16 mouse cellular contexts compared by ENCODE assay signal in genomic region chr17:29711745-29712431, GRCm38 (mm10). TPM values are rescaled to one million over a fixed set of nuclear protein-coding genes. Genes with fewer than 3 reads are reported as not detected.
DNase-seq lines count a peak whose midpoint lies in the region; ATAC-seq and TF ChIP-seq lines count a peak whose summit lies in the region.
"Had no signal": no experiment of that assay in that cellular context is flagged by ENCODE, and none has a peak within 500 bp of the region (broad histone marks: within the 10 kb centered on the region; RNA-seq: fewer than 3 reads in every experiment).

No protein-coding gene starts in this region.

- H3K27ac ChIP-seq in heart, embryonic 14.5 days (replicated peaks in 1 of 2; ENCODE audit: control insufficient read depth in 1 of 2, insufficient read depth in 1 of 2, low read depth in 2 of 2, low read length in 2 of 2) = peak overlapping the region in 1 of 2 experiments; percentile 39; a peak in 1 of 4 replicates
- no peak overlapping the region for H3K27ac ChIP-seq in heart, embryonic 11.5 days (ENCODE audit: low read depth, low read length)
- H3K27ac ChIP-seq in midbrain, embryonic 13.5 days = peak overlapping the region; percentile 49; the same call in 1 of the 2 replicates
- no peak overlapping the region for H3K27ac ChIP-seq in midbrain, embryonic 10.5 days (replicated peaks)
- peak overlapping the region; percentile 70; the same call in 1 of the 2 replicates for H3K27ac ChIP-seq in hindbrain, postnatal 0 days
- 0 out of 2 replicates have a peak overlapping the region, but pooled peaks have one; percentile 37 for H3K27ac ChIP-seq in neural tube, embryonic 15.5 days (replicated peaks)
- H3K27ac ChIP-seq: left cerebral cortex, adult 2 months; liver, embryonic 15.5 days; macrophage; neural tube, embryonic 12.5 days had no signal

- H3K4me2 ChIP-seq in heart, embryonic 14.5 days (ENCODE audit: low read length) = no peak overlapping the region
- no peak overlapping the region for H3K4me2 ChIP-seq in heart, embryonic 11.5 days
- no peak overlapping the region for H3K4me2 ChIP-seq in midbrain, embryonic 13.5 days (replicated peaks)
- H3K4me2 ChIP-seq in hindbrain, postnatal 0 days (ENCODE audit: low read depth, low read length) = no peak overlapping the region
- no peak overlapping the region for H3K4me2 ChIP-seq in neural tube, embryonic 15.5 days
- H3K4me2 ChIP-seq: liver, embryonic 15.5 days; neural tube, embryonic 12.5 days had no signal

- no peak overlapping the region for H3K4me3 ChIP-seq in heart, embryonic 14.5 days (ENCODE audit: control insufficient read depth in 1 of 2, insufficient read depth in 1 of 2, low read depth in 1 of 2, low read length in 2 of 2)
- no peak overlapping the region for H3K4me3 ChIP-seq in heart, embryonic 11.5 days (ENCODE audit: low read depth, low read length)
- no peak overlapping the region for H3K4me3 ChIP-seq in midbrain, embryonic 13.5 days (replicated peaks)
- H3K4me3 ChIP-seq in midbrain, embryonic 10.5 days = no peak overlapping the region
- H3K4me3 ChIP-seq in hindbrain, postnatal 0 days (ENCODE audit: low read length) = no peak overlapping the region
- no peak overlapping the region for H3K4me3 ChIP-seq in neural tube, embryonic 15.5 days (replicated peaks)
- H3K4me3 ChIP-seq: erythroblast, embryonic 14.5 days; left cerebral cortex, adult 2 months; liver, embryonic 15.5 days; neural tube, embryonic 12.5 days had no signal

- peaks cover 39 to 49% of the 10 kb centered on the region in 2 experiments for H3K4me1 ChIP-seq in heart, embryonic 14.5 days (ENCODE audit: control insufficient read depth in 2 of 2, insufficient read depth in 2 of 2, low read length in 2 of 2)
- peaks cover 52% of the 10 kb centered on the region for H3K4me1 ChIP-seq in heart, embryonic 11.5 days (ENCODE audit: control insufficient read depth, insufficient read depth, low read length)
- peaks cover 75% of the 10 kb centered on the region for H3K4me1 ChIP-seq in midbrain, embryonic 13.5 days (replicated peaks)
- peaks cover 54% of the 10 kb centered on the region for H3K4me1 ChIP-seq in midbrain, embryonic 10.5 days
- peaks cover 36% of the 10 kb centered on the region for H3K4me1 ChIP-seq in hindbrain, postnatal 0 days (ENCODE audit: insufficient read depth, low read length)
- peaks cover 68% of the 10 kb centered on the region for H3K4me1 ChIP-seq in neural tube, embryonic 15.5 days

- no peaks in the 10 kb centered on the region for H3K27me3 ChIP-seq in heart, embryonic 14.5 days (ENCODE audit: control insufficient read depth, insufficient read depth, low read length)
- no peaks in the 10 kb centered on the region for H3K27me3 ChIP-seq in heart, embryonic 11.5 days (ENCODE audit: control insufficient read depth, insufficient read depth, low read length)
- no peaks in the 10 kb centered on the region for H3K27me3 ChIP-seq in midbrain, embryonic 13.5 days
- H3K27me3 ChIP-seq in midbrain, embryonic 10.5 days (ENCODE audit: low read depth, poor library complexity, severe bottlenecking) = no peaks in the 10 kb centered on the region
- no peaks in the 10 kb centered on the region for H3K27me3 ChIP-seq in hindbrain, postnatal 0 days (ENCODE audit: insufficient read depth, low read length)
- H3K27me3 ChIP-seq in neural tube, embryonic 15.5 days (replicated peaks) = no peaks in the 10 kb centered on the region
- H3K27me3 ChIP-seq: liver, embryonic 15.5 days; neural tube, embryonic 12.5 days; Patski had no signal

- no peak for DNase-seq in midbrain, embryonic 10.5 days (ENCODE audit: low spot score)
- no peak for DNase-seq in hindbrain, postnatal 0 days (ENCODE audit: low spot score)
- DNase-seq in spleen, postnatal 4 days (ENCODE audit: low spot score in 2 of 2) = no peak
- no peak for DNase-seq in thymus, postnatal 10 days (ENCODE audit: low spot score in 2 of 2)
- DNase-seq: gastrocnemius, postnatal 36 days had no signal

- 52% methylated on average over 8 of the region's 8 CpGs for WGBS in heart, embryonic 14.5 days
- 62% methylated on average over 8 of the region's 8 CpGs for WGBS in heart, embryonic 11.5 days (ENCODE audit: insufficient replicate concordance)
- 78% methylated on average over 8 of the region's 8 CpGs for WGBS in midbrain, embryonic 13.5 days
- 85% methylated on average over 8 of the region's 8 CpGs for WGBS in midbrain, embryonic 10.5 days
- 52% methylated on average over 8 of the region's 8 CpGs for WGBS in hindbrain, postnatal 0 days
- WGBS in neural tube, embryonic 15.5 days = 64% methylated on average over 8 of the region's 8 CpGs

- no peak for TF ChIP-seq CTCF in hindbrain, postnatal 0 days (IDR thresholded peaks at IDR 0.05; ENCODE audit: low read depth)

- no peaks in the 10 kb centered on the region; the same call in 1 of the 2 replicates for H3K36me3 ChIP-seq in heart, embryonic 14.5 days (ENCODE audit: control insufficient read depth, insufficient read depth, low read length)
- no peaks in the 10 kb centered on the region for H3K36me3 ChIP-seq in heart, embryonic 11.5 days (ENCODE audit: control insufficient read depth, insufficient read depth, low read length)
- no peaks in the 10 kb centered on the region for H3K36me3 ChIP-seq in midbrain, embryonic 13.5 days
- peaks cover 18% of the 10 kb centered on the region; the same call in 1 of the 2 replicates for H3K36me3 ChIP-seq in midbrain, embryonic 10.5 days
- no peaks in the 10 kb centered on the region for H3K36me3 ChIP-seq in hindbrain, postnatal 0 days (ENCODE audit: insufficient read depth, low read length)
- H3K36me3 ChIP-seq in neural tube, embryonic 15.5 days = no peaks in the 10 kb centered on the region
- H3K36me3 ChIP-seq: neural tube, embryonic 12.5 days had no signal

- no peaks in the 10 kb centered on the region for H3K9me3 ChIP-seq in heart, embryonic 14.5 days (ENCODE audit: control insufficient read depth, low read length)
- H3K9me3 ChIP-seq in heart, embryonic 11.5 days (replicated peaks; ENCODE audit: control insufficient read depth, low read length) = no peaks in the 10 kb centered on the region
- H3K9me3 ChIP-seq in midbrain, embryonic 13.5 days = no peaks in the 10 kb centered on the region
- H3K9me3 ChIP-seq in midbrain, embryonic 10.5 days (replicated peaks) = no peaks in the 10 kb centered on the region
- H3K9me3 ChIP-seq in hindbrain, postnatal 0 days (ENCODE audit: low read length) = no peaks in the 10 kb centered on the region
- no peaks in the 10 kb centered on the region for H3K9me3 ChIP-seq in neural tube, embryonic 15.5 days (replicated peaks)
- H3K9me3 ChIP-seq: liver, embryonic 15.5 days; neural tube, embryonic 12.5 days had no signal

- 0 out of 2 replicates have a peak overlapping the region, but pooled peaks have one; percentile 17 for H3K9ac ChIP-seq in heart, embryonic 14.5 days (ENCODE audit: low read length)
- H3K9ac ChIP-seq in heart, embryonic 11.5 days (ENCODE audit: low read depth, low read length) = no peak overlapping the region
- no peak overlapping the region for H3K9ac ChIP-seq in midbrain, embryonic 13.5 days (replicated peaks)
- no peak overlapping the region; the same call in 1 of the 2 replicates for H3K9ac ChIP-seq in hindbrain, postnatal 0 days (replicated peaks; ENCODE audit: low read length)
- H3K9ac ChIP-seq in neural tube, embryonic 15.5 days (replicated peaks) = no peak overlapping the region
- H3K9ac ChIP-seq: liver, embryonic 15.5 days; neural tube, embryonic 12.5 days had no signal

- no peak for ATAC-seq in heart, embryonic 14.5 days (ENCODE audit: insufficient number of reproducible peaks, insufficient read depth, low FRiP score, low read depth)
- no peak for ATAC-seq in heart, embryonic 11.5 days (replicated peaks; ENCODE audit: insufficient number of reproducible peaks, low FRiP score, low TSS enrichment)
- no peak for ATAC-seq in midbrain, embryonic 13.5 days
- no peak; the same call in 1 of the 2 replicates for ATAC-seq in hindbrain, postnatal 0 days
- ATAC-seq in neural tube, embryonic 15.5 days (ENCODE audit: low FRiP score) = no peak
- ATAC-seq: CD4-positive, CD25-positive, alpha-beta regulatory T cell, adult 4 months; Patski had no signal

RNA-seq across cellular contexts. Expression of gene Ccdc167, which starts 5.0 kb away (rescaled TPM):
- polyA plus RNA-seq in heart, embryonic 14.5 days (2014; fragmentation: Nextera tagmentation; extraction: Ambion mirVana) = 17.8 and 19.5 TPM in 2 replicates
- polyA plus RNA-seq in heart, embryonic 11.5 days (2014; fragmentation: Nextera tagmentation; extraction: Ambion mirVana) = 18.0 and 19.3 TPM in 2 replicates
- 11.4 and 12.0 TPM in 2 replicates for polyA plus RNA-seq in midbrain, embryonic 13.5 days (2015; fragmentation: Nextera tagmentation; extraction: Ambion mirVana)
- 15.1 and 16.2 TPM in 2 replicates for polyA plus RNA-seq in midbrain, embryonic 10.5 days (2016; fragmentation: Nextera tagmentation; extraction: Ambion mirVana)
- total RNA-seq in hindbrain, postnatal 0 days (2014; rRNA removed) = 9.7 and 14.4 TPM in 2 replicates
- polyA plus RNA-seq in hindbrain, postnatal 0 days (2015; fragmentation: Nextera tagmentation; extraction: Ambion mirVana) = 9.8 and 11.3 TPM in 2 replicates
- polyA plus RNA-seq in neural tube, embryonic 15.5 days (2015; fragmentation: Nextera tagmentation; extraction: Ambion mirVana) = 10.1 and 10.4 TPM in 2 replicates

RNA-seq across cellular contexts. Expression of gene Cmtr1, which starts 51.5 kb away (rescaled TPM):
- polyA plus RNA-seq in heart, embryonic 14.5 days (2014; fragmentation: Nextera tagmentation; extraction: Ambion mirVana) = 81.3 and 88.1 TPM in 2 replicates
- 99.9 and 101 TPM in 2 replicates for polyA plus RNA-seq in heart, embryonic 11.5 days (2014; fragmentation: Nextera tagmentation; extraction: Ambion mirVana)
- polyA plus RNA-seq in midbrain, embryonic 13.5 days (2015; fragmentation: Nextera tagmentation; extraction: Ambion mirVana) = 138 and 150 TPM in 2 replicates
- 126 and 137 TPM in 2 replicates for polyA plus RNA-seq in midbrain, embryonic 10.5 days (2016; fragmentation: Nextera tagmentation; extraction: Ambion mirVana)
- total RNA-seq in hindbrain, postnatal 0 days (2014; rRNA removed) = 69.1 and 71.5 TPM in 2 replicates
- polyA plus RNA-seq in hindbrain, postnatal 0 days (2015; fragmentation: Nextera tagmentation; extraction: Ambion mirVana) = 106 and 116 TPM in 2 replicates
- 106 and 119 TPM in 2 replicates for polyA plus RNA-seq in neural tube, embryonic 15.5 days (2015; fragmentation: Nextera tagmentation; extraction: Ambion mirVana)

Comparison
In these comparisons a context has a peak if more than half of its experiments do, and no peak if none do; other contexts are left out.
1. H3K27ac ChIP-seq: peak in midbrain, embryonic 13.5 days (single experiment), hindbrain, postnatal 0 days (single experiment) and neural tube, embryonic 15.5 days (single experiment); none in heart, embryonic 11.5 days (single experiment) and midbrain, embryonic 10.5 days (single experiment).